Mouse (Mus musculus) right cerebral cortex, adult 2 months (tissue): ENCODE measurements around the gene Olfm2.
"Not testable (repeated sequence)": the region's sequence is repeated elsewhere in the genome, so short reads cannot be mapped to it uniquely, and the experiment has no call there.

Source experiments
- DNase-seq, 2 experiments: peaks; one replicate each; pipeline ENCODE4 v3.0.0; 2021 to 2022; ENCODE audit warnings: low spot score in 2 of 2

Gene Olfm2

DNA sequence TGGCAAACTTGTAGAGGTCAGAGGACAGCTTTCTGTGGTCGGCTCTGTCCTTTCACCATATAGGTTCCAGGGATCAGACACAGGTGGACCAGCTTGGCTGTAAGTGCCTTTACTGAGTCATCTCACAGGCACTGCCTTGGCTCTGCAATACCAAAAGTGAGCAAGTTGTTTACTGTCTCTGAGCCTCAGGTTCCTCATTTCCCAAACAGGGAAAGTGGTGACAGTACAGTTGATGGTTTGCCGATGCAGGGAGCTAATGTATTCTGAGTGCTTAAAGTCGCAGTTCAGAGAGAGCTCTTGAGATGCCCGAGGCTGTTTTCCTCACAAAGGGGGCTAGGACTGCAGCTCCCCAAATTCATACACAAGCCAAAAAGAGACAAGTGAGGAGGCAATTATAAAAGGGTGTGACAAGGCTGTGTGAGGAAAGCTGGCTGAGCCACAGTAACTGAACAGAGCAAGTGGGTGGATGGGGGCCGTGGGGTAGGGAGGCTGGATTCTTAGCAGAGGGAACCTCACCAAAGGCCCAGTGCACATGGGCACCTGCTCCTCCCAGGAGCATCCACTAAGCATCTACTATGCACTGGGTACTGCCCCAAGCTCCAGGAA, 49.9 kb downstream of the Olfm2 start:
- no peak for DNase-seq

DNA sequence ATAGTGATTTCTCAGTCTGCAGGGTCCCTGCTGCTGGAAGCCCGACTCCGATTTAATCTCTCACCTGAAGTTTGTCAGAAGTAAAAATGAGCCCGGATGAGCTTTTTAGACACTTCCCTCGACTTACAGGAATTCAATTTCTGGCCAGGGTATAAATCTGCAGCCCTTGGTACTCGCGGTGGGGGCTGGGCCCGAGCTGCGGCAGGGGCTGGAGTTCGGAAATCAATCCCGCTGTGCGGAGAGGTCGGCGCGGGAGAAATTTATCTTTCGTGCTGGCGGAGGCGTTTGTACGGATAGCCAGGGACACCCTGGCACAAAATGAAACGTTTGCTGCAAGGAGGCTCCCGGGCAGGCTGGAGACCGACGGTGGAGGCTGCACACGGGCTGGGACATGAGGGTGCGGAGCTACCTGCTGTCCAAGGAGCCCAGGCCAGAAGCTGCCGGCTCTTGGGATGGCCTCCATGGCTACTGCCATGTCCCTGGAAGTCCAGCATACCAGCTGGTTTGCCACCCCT, 51.4 kb downstream of the Olfm2 start:
- DNase-seq, result no peak

GRCm38 (mm10) chr9:20692863-20693262, 53.3 kb downstream of the Olfm2 start:
- no peak for DNase-seq

DNA sequence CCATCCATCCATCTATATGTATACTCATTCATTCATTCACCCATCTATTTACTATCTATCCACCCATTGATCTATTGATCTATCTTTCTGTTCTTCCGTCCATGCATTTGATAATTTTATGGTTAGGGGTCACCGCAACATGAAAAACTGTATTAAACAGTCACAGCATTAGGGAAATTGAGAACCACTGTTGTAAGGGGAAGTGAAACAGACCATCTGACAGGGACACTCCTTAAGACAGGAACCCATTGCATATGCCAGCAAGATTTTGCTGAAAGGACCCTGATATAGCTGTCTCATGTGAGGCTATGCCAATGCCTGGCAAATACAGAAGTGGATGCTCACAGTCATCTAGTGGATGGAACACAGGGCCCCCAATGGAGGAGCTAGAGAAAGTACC, 55.7 kb downstream of the Olfm2 start:
- not testable (repeated sequence) for DNase-seq

GRCm38 (mm10) chr9:20689913-20690312, 56.2 kb downstream of the Olfm2 start:
- DNase-seq, result no peak

GRCm38 (mm10) chr9:20689403-20689802, 56.7 kb downstream of the Olfm2 start:
- no peak for DNase-seq

- DNase-seq, result peak; percentile 68 to 74
Observed at GRCm38 (mm10) chr9:20685081-20685861, 60.9 kb downstream of the Olfm2 start.

DNA sequence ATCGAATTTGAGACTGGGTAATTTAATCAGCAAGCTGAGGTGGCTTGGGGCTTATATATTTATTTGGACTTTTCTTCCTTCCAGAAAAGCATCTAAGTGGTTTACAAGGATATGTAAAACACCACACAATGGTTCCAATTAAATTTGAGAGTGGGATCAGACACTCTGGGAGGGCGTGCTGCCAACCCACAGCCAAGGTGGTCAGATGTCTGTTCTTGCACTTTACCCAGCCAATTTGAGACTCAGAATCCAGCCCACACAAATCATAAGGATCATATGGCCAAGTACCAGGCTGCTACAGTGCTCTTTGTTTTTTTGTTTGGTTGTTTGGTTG, 63.8 kb downstream of the Olfm2 start:
- peak in 1 of 2 experiments; percentile 67 for DNase-seq

DNA sequence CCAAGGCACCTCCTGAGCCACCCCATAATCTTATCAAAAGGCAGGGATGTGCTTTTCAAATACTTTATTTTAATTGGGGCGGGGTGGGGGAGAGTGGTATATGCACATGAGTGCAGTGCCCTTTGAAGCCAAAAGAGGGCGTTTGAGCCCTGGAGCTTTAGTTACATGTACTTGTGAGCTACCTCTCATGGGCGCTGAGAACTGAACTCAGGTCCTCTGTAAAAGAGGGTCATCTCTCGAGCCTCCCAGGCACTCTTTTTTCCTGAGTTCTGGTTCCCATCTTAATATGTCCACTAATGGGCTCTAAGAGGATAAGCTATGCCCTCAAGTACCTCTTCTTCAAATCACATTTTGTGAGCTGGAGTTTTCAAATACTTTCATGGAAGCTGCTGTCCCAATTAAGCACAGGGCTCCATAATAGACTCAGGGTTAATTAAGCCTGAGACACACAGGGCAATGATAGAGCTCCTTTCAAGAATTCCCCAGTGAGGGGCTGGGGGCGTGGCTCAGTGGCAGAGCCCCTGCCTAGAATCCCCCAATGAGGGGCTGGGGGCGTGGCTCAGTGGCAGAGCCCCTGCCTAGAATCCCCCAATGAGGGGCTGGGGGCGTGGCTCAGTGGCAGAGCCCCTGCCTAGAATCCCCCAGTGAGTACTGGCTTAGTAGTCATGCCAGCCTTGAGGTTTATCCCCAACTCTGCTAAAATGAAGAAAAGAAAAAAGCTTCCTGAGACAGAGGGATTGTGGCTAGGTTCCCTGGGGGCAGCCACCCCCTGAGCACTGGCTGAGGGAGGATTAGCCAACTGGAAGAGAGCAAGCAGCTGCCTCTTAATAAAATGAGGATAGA, 64.4 kb downstream of the Olfm2 start:
- no peak for DNase-seq

DNA sequence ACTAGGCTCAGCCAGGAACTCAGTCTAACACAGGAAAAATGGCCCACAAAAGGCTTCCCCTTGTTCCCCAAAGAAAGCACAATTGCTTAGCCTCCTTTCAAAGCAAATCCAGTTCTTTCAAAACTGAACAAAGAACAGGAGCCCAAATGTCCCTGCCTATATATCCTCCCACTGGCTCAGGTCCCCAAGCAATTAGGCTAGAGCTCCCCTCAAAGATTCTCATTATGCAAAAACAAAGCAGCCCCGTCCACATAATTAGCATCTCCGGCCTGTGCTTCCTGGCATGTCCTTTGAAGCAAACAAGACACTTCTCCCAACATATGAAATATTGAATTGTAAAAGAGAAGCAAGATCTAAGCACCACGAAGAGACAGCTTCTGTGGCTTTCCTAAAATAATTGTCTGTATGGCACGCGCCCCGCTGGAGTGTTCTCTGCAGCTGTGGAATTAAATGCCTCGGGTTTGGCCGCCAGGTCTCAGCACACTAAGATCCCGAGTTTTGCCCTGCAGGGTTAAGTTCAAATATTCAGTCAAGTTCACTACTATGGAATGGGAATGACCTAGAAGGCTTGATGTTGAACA, 65.7 kb downstream of the Olfm2 start:
- DNase-seq, result no peak

DNA sequence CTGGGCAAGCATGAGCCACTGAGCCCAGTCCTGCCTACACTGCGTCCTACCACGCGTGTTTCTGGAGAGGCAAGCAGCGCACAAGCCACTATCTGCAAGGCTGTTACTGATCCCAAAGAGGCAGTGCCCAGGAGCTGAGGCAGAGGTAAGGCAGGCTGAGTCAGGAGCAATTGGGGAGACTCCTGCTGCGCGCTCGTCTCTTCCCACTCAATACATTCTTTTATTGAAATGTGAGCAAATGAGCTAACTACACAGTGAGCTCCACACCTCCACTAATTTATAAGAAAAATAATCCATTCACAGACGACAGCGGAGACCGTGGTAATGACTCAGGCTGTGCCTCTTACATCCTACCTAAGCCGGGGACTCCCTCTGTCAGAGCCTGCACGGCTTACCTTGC, 68.3 kb downstream of the Olfm2 start:
- DNase-seq, result no peak

DNA sequence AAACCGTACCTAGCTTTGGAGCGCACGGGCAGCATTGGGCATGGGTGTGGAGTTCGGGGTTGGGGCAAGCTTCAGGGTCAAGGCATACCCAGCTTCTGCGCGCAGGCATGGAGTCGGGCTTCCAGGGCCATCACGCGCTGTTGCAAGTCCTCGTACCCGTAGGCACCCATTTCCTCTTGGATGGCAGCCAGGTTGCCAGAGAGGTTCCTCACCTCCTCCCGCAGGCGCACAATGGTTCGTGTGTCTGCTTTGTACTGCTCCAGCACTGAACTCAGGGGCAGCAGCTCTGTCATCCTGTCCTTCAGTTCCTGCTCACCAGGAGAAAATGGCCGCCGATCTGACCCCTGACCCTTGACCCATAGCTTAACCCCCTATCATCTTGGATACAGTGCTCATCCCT, 74.1 kb downstream of the Olfm2 start:
- DNase-seq, result no peak

- no peak for DNase-seq
Observed at GRCm38 (mm10) chr9:20668065-20668464, 78.1 kb downstream of the Olfm2 start.

GRCm38 (mm10) chr9:20666510-20667034, 79.6 kb downstream of the Olfm2 start:
- DNase-seq, result no peak

DNA sequence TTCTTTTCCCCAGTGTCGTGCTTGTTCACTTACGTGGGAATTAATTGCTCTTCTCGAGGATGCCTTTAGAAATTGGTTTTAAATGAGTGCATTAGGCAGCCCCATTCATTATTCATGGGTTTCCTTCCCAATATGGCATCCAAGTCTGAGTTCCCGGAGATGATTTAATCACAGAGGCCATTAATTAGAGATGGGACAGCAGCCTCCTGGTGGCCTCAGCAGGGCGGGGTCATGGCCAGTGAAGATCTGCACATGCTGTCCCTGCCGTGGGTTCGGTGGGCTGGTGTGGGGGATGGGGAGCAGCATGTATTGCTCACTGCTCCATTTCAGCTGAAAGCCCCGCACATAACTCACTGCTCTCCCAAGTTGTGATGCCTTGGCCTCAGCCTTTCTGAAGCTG, 80.2 kb downstream of the Olfm2 start:
- no peak for DNase-seq

DNA sequence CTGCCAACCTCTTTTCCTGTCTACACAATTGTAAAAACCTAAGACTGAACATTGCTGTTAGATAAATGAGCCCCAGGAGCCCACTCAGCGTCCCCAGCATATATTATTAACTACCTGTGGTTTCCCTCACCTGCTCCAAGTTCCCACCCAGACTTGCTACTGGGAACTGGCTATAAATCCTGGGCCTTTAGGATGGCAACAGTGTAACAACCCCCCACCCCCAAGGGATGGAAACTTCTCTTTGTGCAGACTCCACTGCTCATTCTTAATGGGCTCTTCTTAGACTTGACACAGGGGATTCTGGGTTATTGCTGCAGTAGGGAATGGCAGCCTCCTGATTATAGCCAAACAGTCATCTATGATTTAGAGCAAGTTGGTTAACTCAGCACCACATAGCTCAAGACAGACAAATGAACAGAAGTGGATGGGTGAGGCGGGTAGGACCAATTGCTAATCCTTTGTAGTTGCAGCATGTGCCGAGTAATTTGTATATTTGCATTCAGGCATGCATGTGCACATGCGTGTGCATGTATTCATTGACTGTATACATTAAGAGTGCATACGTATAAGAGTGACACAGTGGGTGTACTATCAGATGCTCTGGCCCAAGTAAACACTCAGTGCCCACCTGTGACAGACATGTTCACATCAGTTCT, 81.0 kb downstream of the Olfm2 start:
- no peak for DNase-seq

DNA sequence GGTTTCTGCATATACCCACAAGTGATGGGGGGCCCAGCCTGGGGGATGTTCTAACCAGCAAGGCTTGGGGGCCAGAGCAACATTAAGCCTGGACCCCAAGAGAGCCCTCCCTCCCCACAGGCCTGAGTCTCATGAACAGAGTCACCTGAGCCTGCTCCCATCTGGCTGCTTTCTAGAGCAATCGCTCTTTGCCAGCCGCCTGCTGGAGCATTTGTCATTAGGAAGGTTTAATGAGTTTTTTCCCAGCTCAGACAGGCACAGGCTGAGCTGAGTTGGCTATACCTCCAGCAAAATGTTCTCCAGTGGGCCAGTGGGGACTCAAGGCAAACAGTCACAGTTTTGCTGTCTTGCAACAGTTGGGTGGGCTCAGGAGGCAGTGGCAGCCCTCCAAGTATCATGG, 81.8 kb downstream of the Olfm2 start:
- DNase-seq, result peak; percentile 57 to 66

DNA sequence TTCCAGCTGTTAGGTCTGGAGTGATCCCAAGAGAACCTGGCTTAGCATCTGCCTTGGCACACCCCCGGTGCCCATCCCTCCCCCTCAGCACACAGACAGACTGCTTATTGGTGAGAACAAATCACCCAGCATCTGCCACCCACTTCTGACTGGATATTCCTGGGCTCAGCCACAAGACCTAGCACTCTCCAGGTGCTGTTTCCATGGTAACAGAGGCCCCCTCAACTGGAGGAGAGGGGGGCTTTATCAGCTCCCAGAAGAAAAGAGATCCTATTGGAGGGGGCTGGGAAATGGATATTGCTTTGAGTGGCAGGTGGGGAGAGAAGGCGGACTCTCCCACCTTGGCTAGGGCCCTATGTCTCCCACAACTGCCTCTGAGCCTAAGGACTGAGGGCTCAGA, 82.2 kb downstream of the Olfm2 start:
- DNase-seq, result peak; percentile 78 to 81

DNA sequence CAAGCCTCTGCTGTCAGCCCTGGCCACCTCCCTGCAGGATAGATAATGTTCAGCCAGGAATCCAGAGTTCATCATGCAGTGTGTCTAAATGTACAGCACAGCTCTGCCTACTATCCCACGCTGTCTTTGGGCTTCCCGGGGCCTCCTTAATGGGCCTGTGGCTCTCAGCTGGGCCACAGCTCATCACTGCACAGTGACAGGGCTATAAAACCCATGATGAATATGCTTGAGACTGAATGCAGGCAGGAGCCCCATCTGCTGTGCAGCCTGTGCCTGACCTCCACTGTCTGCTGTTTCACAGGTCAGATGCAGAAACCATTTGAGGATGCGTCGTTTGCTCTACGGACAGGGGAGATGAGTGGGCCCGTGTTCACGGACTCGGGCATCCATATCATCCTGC, 83.3 kb downstream of the Olfm2 start:
- no peak for DNase-seq

DNA sequence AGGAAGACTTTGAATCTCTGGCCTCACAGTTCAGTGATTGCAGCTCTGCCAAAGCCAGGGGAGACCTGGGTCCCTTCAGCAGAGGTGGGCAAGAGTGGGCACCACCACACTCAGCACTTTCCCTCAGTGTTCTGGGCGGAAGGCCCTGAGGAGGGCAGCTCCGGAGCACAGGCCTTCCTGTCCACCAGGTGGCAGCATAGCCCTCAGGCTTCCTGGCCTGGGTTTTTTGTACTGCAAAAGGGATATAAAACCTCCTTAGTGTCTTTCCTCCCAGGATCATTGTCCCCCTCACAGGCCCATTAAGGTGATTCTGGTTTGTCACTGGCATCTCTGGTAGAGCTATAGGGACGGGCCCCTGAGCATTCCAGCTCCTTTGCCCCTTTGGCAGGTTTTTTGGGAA, 83.8 kb downstream of the Olfm2 start:
- peak; percentile 87 to 88 for DNase-seq

- no peak for DNase-seq
Observed at GRCm38 (mm10) chr9:20657546-20657945, 88.6 kb downstream of the Olfm2 start.
